Mouse (Mus musculus): ENCODE measurements around the gene Inpp1.

Inpp1 gene

GRCm38 (mm10) chr1:52816910-52817812, at the start of gene Inpp1:
Gene Inpp1, minus strand, starts transcription at chr1:52817688.
- DNase-seq: peak; percentile 64 to 75

DNA sequence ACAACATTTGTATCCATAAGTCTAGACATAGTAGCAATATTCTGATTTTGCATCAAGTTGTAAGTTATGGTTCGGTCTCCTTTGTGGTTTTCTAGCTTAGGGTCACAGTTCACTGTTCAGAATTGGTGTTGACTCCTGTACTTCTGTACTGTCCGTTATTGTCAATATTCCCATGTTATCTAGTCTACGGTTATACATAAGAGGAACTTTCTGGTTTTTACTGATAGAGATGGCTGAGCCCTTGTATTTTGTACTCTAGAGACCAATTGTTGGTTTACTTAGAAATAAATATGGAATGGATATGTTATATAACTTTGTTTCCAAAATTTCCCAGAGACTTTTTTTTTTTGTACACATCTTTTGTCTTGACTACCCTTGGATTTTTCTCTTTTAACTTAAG, 48.5 kb upstream of the Inpp1 start:
- no peak for DNase-seq

GRCm38 (mm10) chr1:52864220-52864619, 46.7 kb upstream of the Inpp1 start:
- DNase-seq: no peak

DNA sequence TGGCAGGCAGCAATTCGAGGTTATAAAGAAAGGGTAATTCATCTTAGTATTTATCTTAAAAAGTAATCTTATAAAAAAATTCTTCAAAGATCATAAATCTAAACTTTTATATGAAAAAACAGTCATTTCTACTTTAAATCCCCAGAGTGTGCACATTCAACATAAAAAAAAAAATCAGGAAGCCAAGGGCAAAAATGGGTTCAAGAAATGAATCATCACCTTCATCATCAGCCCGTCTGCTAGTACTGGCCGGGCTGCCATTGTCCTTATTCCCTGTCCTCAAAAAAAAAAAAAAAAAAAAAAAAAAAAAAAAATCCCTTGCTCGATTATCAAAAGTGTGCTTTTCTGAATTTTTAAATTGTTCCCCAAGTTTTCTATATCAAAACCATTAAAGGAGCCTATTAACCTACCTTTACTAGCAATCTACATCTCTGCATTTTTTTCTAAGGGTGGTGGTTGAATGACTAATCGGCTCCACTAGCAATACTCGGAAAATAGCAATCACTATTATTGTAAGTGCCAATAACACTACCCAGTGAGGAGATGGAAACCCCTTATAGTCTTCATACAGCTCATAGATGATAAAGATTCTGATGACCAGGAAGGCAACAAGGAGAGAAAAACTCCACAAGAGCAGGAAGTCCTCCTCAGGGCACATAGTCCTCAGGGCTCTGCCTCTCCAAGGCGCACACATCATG, 38.6 kb upstream of the Inpp1 start:
- DNase-seq: no peak

DNA sequence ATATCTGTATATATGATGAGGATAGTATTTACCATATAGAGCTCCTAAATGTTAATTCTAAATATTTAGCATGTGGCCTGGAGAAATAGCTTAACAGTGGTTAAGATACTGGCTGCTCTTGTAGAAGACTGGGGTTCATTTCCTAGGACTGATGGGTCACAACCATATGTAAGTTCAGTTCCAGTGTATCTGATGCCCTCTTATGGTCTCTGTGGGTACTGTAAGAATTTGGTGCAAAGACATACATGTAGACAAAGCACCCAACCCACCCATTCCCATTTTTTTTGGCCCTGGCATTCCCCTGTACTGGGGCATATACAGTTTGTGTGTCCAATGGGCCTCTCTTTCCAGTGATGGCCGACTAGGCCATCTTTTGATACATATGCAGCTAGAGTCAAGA, 36.5 kb upstream of the Inpp1 start:
- peak in 1 of 2 experiments; percentile 3 for DNase-seq

GRCm38 (mm10) chr1:52849422-52849821, 31.9 kb upstream of the Inpp1 start:
- DNase-seq: no peak

GRCm38 (mm10) chr1:52846556-52846955, 29.1 kb upstream of the Inpp1 start:
- DNase-seq: no peak

DNA sequence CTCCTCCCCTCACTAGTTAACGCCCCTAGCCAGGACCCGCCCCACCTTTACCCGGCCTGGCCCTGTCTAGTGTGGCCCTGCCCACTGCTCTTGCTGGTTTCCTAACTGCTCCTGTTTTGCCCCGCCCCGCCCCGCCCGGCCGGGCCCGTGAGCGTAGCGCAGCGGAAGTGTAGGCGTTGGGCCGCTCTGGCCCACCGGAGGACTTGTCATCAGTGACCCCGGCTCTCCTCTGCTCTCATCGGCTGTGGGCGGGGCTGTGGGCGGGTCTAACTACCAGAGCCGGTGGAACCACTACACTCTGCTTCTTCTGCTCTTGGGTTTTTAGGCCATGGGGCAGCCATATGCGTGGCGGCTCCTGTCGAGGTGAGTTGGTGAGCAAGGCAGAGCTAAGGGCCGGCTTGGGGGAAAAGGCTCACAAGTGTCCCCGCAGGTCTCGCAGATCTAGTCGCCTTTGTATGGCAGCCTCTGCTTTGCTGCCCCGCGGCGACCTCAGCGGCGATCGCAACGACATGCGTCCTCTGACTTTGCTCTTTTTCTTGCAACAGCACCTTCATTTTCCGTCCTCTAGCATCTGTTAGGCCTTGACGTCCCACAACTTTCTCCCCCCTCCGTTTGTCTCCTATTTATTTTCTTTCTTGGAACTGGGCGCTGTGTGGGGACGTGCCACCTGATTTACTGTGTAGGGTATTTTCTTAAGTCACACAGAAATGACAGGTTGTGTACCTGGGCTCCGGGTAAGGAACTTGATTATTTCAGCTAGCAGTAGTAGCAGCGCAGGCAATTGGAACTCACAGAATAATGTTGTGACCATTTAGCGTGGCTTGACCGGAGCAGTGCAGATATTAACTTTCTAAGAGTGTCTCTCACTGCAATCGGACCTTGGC, 27.5 kb upstream of the Inpp1 start, which contains the start of gene Hibch:
Gene Hibch, plus strand, starts transcription at position 148 of the 884 bp plus-strand sequence.
- DNase-seq: peak; percentile 98 to 99

- no peak for DNase-seq
These were observed 26.9 kb upstream of the Inpp1 start for GRCm38 (mm10) chr1:52844354-52844753.

DNA sequence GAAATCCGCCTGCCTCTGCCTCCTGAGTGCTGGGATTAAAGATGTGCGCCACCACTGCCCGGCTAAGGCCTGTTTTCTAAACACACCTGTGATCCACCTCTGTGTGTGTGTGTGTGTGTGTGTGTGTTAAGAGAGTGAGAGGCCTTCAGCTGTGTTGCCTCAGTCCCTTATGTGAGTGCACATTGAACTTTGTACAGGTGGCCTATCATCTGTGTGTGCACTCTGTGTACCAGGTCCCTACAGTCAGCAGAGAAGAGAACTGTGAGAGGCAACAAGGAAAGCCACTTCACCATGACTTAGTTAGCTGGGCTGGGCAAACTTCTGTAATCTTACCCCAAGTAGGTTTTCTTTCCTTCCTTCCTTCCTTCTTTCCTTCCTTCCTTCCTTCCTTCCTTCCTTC, 21.6 kb upstream of the Inpp1 start:
- DNase-seq: no peak

GRCm38 (mm10) chr1:52817813-52818147, 292 bp upstream of the Inpp1 start:
- no peak for DNase-seq

DNA sequence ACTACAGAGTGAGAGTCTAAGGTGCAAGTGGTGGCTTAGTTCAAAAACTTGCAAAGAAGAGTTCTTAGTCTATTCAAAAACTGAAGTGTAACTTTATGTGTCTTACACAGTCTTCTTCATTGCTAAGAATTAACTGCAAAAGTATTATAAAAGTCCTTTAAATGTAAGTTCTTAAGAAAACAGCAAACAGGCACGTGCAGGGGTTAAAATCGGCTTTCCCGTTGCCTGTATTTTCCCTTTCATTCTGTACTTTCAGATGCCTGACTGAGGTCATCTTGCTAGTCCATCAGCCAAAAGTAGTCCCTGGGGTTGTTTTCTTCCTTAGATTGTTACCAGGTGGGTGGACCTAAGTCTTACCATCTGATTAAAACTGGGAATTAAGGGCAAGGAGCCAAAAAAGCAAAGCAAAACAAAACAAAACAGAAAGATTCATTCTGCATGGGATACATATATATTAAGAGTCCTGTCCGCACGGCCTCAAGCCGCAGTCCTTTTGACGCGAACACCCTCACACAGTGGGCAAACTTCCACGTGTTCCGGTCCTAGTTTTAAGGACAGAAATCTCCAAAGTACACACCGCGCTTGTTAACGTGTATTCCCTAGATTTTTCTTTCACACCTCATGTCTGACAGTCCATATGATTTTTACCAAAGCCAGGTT, 1.1 kb downstream of the Inpp1 start:
- no peak for DNase-seq

DNA sequence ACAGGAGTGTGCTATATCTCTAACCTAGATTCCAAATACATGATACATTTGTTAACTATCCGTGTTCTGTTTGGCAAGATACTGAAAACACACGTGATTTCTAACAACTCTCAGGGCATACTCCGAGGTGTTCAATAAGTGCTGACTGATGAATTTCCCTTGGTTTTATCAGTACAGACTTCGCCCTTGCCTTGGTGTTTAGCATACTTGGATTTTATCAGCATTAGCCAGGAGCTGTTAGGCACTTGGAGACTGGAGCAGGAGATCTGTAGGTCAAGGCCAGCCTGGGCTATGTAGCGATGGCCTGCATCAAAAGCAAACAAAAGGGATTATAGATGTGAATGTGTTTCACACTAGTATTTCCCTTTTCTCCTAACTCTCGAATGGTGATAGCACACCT, 9.0 kb downstream of the Inpp1 start:
- no peak for DNase-seq

DNA sequence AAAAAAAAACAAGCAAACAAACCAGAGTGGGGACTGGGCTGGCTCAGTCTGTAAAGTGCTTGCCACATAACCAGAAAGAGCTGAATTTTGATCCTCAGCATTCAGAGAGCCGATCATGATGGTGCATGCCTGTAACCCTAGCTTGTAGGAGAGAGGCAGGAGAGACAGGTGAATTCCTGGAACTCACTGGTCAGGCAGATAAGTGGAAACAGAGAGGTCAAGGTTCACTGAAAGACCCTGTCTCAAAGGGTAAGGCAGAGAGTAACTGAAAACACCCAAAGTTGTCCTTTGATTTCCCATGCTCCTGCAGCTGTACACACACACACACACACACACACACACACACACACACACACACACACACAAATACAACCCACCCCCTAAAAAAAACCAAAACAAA, 12.4 kb downstream of the Inpp1 start:
- DNase-seq: no peak

GRCm38 (mm10) chr1:52802406-52802975, 15.0 kb downstream of the Inpp1 start:
- DNase-seq: no peak

DNA sequence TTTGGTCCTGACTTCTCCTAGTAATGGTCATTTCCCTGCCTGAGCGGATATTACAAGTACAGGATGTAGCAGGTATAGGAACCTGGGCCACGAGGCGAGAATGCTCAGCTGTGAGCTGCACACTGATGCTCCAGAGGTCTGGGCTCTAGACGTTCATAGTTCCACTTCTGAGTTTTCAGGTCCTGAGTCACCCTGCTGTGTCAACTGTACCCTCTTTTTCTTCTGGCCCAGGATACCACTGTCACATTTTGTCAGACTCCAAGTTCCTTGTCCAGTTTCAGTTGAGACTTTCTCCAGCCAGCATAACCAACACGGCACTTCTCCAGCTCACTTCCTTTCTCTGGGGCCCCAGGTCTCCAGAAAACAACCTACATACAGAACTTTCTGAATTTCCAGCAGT, 15.8 kb downstream of the Inpp1 start:
- no peak for DNase-seq

DNA sequence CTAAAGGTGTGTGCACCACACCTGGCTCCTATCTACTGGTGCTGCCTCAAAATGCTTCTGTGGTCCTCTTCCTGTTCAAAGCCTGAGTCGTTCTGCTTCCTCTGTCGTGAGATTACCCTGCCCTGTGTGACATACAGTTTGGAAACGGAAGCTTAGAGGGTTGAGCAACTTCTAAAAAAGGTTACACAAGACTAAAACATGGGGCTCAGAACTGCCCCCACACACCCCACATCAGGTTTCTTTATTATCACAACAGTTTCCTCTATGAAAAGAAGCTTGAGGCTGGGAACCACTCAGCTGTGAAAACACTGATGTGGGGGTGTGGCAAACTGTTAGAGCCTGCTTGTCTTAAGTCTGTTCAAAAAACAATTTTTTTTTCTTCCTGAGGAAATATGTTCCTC, 17.1 kb downstream of the Inpp1 start:
- DNase-seq: peak; percentile 49 to 51

DNA sequence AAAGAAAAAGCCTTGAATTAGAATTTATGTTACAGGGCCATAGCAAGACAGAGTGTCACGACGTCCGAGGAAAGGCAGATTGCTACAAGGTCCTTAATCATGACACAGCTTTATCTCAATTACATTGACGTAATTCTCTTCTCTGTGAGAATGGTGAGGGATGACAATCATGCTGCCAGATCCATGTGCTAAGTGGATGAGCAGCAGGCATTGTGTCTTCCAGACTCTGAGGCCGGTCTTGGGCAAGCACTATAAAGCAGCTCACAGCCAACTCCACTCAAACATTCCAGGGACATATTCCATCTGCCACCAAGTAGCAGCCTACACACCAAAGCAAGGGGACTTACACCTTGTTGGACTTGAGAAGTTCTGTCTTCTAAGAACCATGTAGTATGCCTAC, 17.7 kb downstream of the Inpp1 start:
- no peak for DNase-seq

DNA sequence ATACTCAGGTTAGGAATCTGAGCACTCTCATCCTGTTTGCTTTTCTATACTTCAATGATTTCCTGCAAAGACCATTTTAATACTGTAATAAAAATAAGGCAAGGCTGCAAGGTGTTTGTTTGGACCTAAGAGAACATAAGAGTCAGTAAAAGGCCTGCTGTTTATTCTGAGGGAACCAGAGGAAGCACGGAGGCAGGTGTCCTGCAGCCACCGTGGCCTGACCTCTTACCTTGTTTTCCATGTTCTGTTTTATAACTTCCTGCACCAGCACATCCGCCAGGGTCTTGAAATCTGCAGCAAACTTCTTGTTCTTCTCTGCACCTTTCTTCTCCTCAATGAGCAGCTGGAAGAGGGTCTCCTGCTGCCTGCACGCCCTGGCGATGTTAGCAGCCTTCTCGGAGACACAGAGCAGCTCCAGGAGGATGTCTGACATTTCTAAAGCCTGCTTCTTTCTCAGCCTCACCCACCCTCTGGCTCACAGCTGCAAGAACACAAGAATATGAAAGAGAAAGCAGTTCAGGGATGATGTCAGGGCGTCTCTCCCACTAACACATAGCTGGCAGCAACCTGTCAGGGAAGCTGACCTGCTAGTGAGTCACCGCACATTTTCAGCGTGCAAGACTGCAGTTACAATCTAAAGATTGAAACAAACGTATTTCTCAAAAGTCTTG, 18.3 kb downstream of the Inpp1 start:
- DNase-seq: peak; percentile 13 to 34

- no peak for DNase-seq
These were observed 21.6 kb downstream of the Inpp1 start for GRCm38 (mm10) chr1:52795927-52796326.

DNA sequence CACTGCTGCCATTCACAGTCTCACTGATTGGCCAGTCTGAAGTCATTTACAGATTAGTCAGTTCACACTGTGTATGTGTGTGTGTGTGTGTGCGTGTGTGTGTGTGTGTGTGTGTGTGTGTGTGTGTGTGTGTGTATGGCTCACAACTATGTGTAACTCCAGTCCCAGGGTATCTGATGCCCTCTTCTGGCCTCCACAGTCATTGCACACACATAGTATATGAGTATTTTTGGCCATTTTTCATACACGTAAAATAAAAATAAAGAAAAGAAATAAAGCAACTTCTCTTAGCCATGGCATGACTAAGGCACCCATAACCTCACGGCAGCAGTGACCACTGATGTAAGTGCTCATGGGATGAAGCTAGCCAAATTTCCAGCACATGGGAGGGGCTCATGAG, 23.8 kb downstream of the Inpp1 start:
- DNase-seq: no peak

GRCm38 (mm10) chr1:52792701-52793100, 24.8 kb downstream of the Inpp1 start:
- DNase-seq: no peak

Data from spleen, adult 18-20 months (tissue).